Mouse (Mus musculus): ENCODE data around the gene Olfr996.
A peak's percentile ranks its signal among the peaks of the same experiment; 100 is the strongest.
"Not testable (repeated sequence)": the region's sequence is repeated elsewhere in the genome, so short reads cannot be mapped to it uniquely, and the experiment has no call there.

Gene Olfr996

GRCm38 (mm10) chr2:85578915-85579314 lies at the start of gene Olfr996:
Gene Olfr996, plus strand, starts transcription at chr2:85579215.
- no peaks in the 10 kb centered on the region for H3K27me3 ChIP-seq (ENCODE audit: insufficient read depth, low read length)
- no peaks in the 10 kb centered on the region for H3K4me1 ChIP-seq (replicated peaks; ENCODE audit: low read depth, low read length)
- H3K4me3 ChIP-seq (replicated peaks; ENCODE audit: low read length), result no peak within 1 kb of the TSS
- TF ChIP-seq NANOG (IDR thresholded peaks at IDR 0.05; ENCODE audit: borderline replicate concordance, low read length) (no peak), CTCF (conservative IDR thresholded peaks at IDR 0.05; ENCODE audit: low read length) (no peak), POU5F1 (IDR thresholded peaks at IDR 0.05; ENCODE audit: borderline replicate concordance, low read length) (no peak)
- H3K36me3 ChIP-seq (ENCODE audit: insufficient read depth, low read length), result no peaks in the 10 kb centered on the region
- H3K9me3 ChIP-seq (ENCODE audit: low read length), result no peaks in the 10 kb centered on the region

- Histone ChIP-seq H3K4me1 (replicated peaks; ENCODE audit: low read depth, low read length) (no peaks in the 10 kb centered on the region), H3K9me3 (ENCODE audit: low read length) (no peaks in the 10 kb centered on the region), H3K36me3 (ENCODE audit: insufficient read depth, low read length) (no peaks in the 10 kb centered on the region), H3K4me3 (replicated peaks; ENCODE audit: low read length) (no peak overlapping the region), H3K27me3 (ENCODE audit: insufficient read depth, low read length) (no peaks in the 10 kb centered on the region)
- TF ChIP-seq NANOG (IDR thresholded peaks at IDR 0.05; ENCODE audit: borderline replicate concordance, low read length) (no peak), CTCF (conservative IDR thresholded peaks at IDR 0.05; ENCODE audit: low read length) (no peak), POU5F1 (IDR thresholded peaks at IDR 0.05; ENCODE audit: borderline replicate concordance, low read length) (no peak)
Measured at GRCm38 (mm10) chr2:85532082-85532778, 46.8 kb upstream of the Olfr996 start.

- Histone ChIP-seq H3K4me1 (replicated peaks; ENCODE audit: low read depth, low read length) (no peaks in the 10 kb centered on the region), H3K9me3 (ENCODE audit: low read length) (no peaks in the 10 kb centered on the region), H3K4me3 (replicated peaks; ENCODE audit: low read length) (no peak overlapping the region), H3K36me3 (ENCODE audit: insufficient read depth, low read length) (no peaks in the 10 kb centered on the region), H3K27me3 (ENCODE audit: insufficient read depth, low read length) (no peaks in the 10 kb centered on the region)
- TF ChIP-seq NANOG (IDR thresholded peaks at IDR 0.05; ENCODE audit: borderline replicate concordance, low read length), result no peak
- TF ChIP-seq POU5F1 (IDR thresholded peaks at IDR 0.05; ENCODE audit: borderline replicate concordance, low read length), result no peak
- no peak for TF ChIP-seq CTCF (conservative IDR thresholded peaks at IDR 0.05; ENCODE audit: low read length)
Measured at GRCm38 (mm10) chr2:85533934-85534333, 45.1 kb upstream of the Olfr996 start.

- Histone ChIP-seq H3K36me3 (ENCODE audit: insufficient read depth, low read length) (no peaks in the 10 kb centered on the region), H3K4me1 (replicated peaks; ENCODE audit: low read depth, low read length) (no peaks in the 10 kb centered on the region), H3K9me3 (ENCODE audit: low read length) (no peaks in the 10 kb centered on the region; the same call in 1 of the 2 replicates), H3K27me3 (ENCODE audit: insufficient read depth, low read length) (no peaks in the 10 kb centered on the region), H3K4me3 (replicated peaks; ENCODE audit: low read length) (no peak overlapping the region)
- TF ChIP-seq NANOG (IDR thresholded peaks at IDR 0.05; ENCODE audit: borderline replicate concordance, low read length), result no peak
- no peak for TF ChIP-seq CTCF (conservative IDR thresholded peaks at IDR 0.05; ENCODE audit: low read length)
Measured at GRCm38 (mm10) chr2:85554806-85555205, 24.2 kb upstream of the Olfr996 start.

DNA sequence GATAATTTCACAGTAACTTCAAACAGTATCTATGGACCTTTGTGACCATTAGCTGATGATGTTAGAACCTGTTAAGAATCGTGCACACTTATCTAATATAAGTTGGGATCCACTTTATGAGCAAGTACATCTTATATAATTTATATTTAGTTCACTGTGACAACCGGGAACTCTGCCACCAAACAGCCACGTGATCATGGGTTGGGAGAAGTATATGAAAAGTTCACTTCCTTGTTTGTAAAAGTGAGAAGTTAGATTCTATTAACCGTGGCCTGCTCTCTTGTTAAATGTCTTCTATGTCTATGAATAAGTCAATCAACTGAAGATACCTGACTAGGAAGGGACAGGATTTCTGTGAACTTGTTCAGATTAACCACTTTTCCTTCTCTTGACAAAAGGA lies 18.8 kb upstream of the Olfr996 start:
- Histone ChIP-seq H3K36me3 (ENCODE audit: insufficient read depth, low read length) (no peaks in the 10 kb centered on the region), H3K4me3 (replicated peaks; ENCODE audit: low read length) (no peak overlapping the region), H3K9me3 (ENCODE audit: low read length) (no peaks in the 10 kb centered on the region), H3K4me1 (replicated peaks; ENCODE audit: low read depth, low read length) (no peaks in the 10 kb centered on the region), H3K27me3 (ENCODE audit: insufficient read depth, low read length) (no peaks in the 10 kb centered on the region)
- TF ChIP-seq NANOG (IDR thresholded peaks at IDR 0.05; ENCODE audit: borderline replicate concordance, low read length) (no peak), POU5F1 (IDR thresholded peaks at IDR 0.05; ENCODE audit: borderline replicate concordance, low read length) (no peak), CTCF (conservative IDR thresholded peaks at IDR 0.05; ENCODE audit: low read length) (no peak)

DNA sequence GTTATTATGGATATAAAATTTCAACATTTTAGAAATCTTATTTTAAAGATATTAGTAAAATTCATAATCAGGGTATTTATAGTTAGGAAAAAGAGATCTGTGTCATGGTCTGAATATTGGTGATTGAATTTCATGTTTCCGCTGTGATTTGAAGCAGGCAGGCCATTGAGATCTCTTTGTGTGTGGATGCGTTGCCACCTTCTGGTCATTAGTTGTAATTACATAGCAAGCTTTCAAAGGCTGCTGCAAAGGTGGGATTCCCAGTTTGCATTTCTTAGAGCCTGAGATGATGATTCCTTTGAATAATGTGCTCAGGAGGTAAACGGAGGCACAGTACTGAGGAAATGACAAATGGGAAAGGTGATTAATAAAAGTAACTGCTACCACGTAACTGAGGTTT lies 17.8 kb upstream of the Olfr996 start:
- TF ChIP-seq NANOG (IDR thresholded peaks at IDR 0.05; ENCODE audit: borderline replicate concordance, low read length) (no peak), CTCF (conservative IDR thresholded peaks at IDR 0.05; ENCODE audit: low read length) (peak; percentile 79)

GRCm38 (mm10) chr2:85588648-85589047 lies 9.6 kb downstream of the Olfr996 start, which contains the start of gene Olfr998:
Gene Olfr998, plus strand, starts transcription at chr2:85588948.
- H3K4me3 ChIP-seq (replicated peaks; ENCODE audit: low read length); H3K27me3 ChIP-seq (ENCODE audit: insufficient read depth, low read length); H3K36me3 ChIP-seq (ENCODE audit: insufficient read depth, low read length); H3K9me3 ChIP-seq (ENCODE audit: low read length); H3K4me1 ChIP-seq (replicated peaks; ENCODE audit: low read depth, low read length): not testable (repeated sequence)

More for the DNA sequence above, 17.8 kb upstream of the Olfr996 start:
- H3K27me3 ChIP-seq (ENCODE audit: insufficient read depth, low read length), result no peaks in the 10 kb centered on the region
- H3K36me3 ChIP-seq (ENCODE audit: insufficient read depth, low read length), result no peaks in the 10 kb centered on the region
- no peak overlapping the region for H3K4me3 ChIP-seq (replicated peaks; ENCODE audit: low read length)
- H3K9me3 ChIP-seq (ENCODE audit: low read length), result no peaks in the 10 kb centered on the region
- no peaks in the 10 kb centered on the region for H3K4me1 ChIP-seq (replicated peaks; ENCODE audit: low read depth, low read length)

GRCm38 (mm10) chr2:85611803-85612202 lies 32.8 kb downstream of the Olfr996 start, which contains the start of gene Olfr1000:
Gene Olfr1000, minus strand, starts transcription at chr2:85611903.
- H3K4me3 ChIP-seq (replicated peaks; ENCODE audit: low read length), result no peak within 1 kb of the TSS
- H3K9me3 ChIP-seq (ENCODE audit: low read length), result no peaks in the 10 kb centered on the region
- no peaks in the 10 kb centered on the region for H3K4me1 ChIP-seq (replicated peaks; ENCODE audit: low read depth, low read length)
- TF ChIP-seq CTCF (conservative IDR thresholded peaks at IDR 0.05; ENCODE audit: low read length) (no peak), POU5F1 (IDR thresholded peaks at IDR 0.05; ENCODE audit: borderline replicate concordance, low read length) (no peak), NANOG (IDR thresholded peaks at IDR 0.05; ENCODE audit: borderline replicate concordance, low read length) (no peak)
- H3K27me3 ChIP-seq (ENCODE audit: insufficient read depth, low read length), result no peaks in the 10 kb centered on the region
- no peaks in the 10 kb centered on the region for H3K36me3 ChIP-seq (ENCODE audit: insufficient read depth, low read length)
